Mouse (Mus musculus) G1E (cell line): ENCODE data around the gene Slc22a15. TPM values are rescaled to one million over a fixed set of nuclear protein-coding genes. Genes with fewer than 3 reads are reported as not detected.

Experiments
- ATAC-seq: 2 replicates; pipeline ENCODE4 v1.8.0; 2016; ENCODE audit warnings: mild to moderate bottlenecking; ENCODE audit not compliant: insufficient number of reproducible peaks, poor library complexity, low FRiP score, severe bottlenecking; ENCODE audit errors: extremely low read depth
- DNase-seq: peaks from one replicate; pipeline ENCODE4 v3.0.0; 2012; ENCODE audit warnings: low spot score
- H3K27me3 ChIP-seq: 2 replicates; pipeline ENCODE4 v1.6.1; 2012; ENCODE audit warnings: mild to moderate bottlenecking, low read length, inconsistent platforms; ENCODE audit not compliant: insufficient read depth
- H3K36me3 ChIP-seq: replicated peaks from 2 replicates; pipeline ENCODE3; 2012; ENCODE audit warnings: mild to moderate bottlenecking, inconsistent platforms
- H3K4me1 ChIP-seq: 2 replicates; pipeline ENCODE4 v1.6.1; 2012; ENCODE audit warnings: low read depth, low read length, inconsistent platforms, mixed read lengths; ENCODE audit not compliant: insufficient read depth
- H3K4me3 ChIP-seq: 2 replicates; pipeline ENCODE4 v1.5.1; 2012; ENCODE audit warnings: low read depth, mild to moderate bottlenecking, inconsistent platforms, low read length, moderate library complexity, mixed read lengths
- H3K9me3 ChIP-seq: replicated peaks from 2 replicates; pipeline ENCODE4 v1.6.1; 2012; ENCODE audit warnings: inconsistent platforms
- CTCF ChIP-seq: IDR thresholded peaks from 2 replicates; pipeline ENCODE4 v1.5.1; 2012; ENCODE audit warnings: low read depth, low read length, inconsistent platforms, mixed read lengths
- GATA1 ChIP-seq: IDR thresholded peaks from 2 replicates; pipeline ENCODE4 v1.6.1; 2012; ENCODE audit warnings: borderline replicate concordance, low read length, inconsistent platforms, mixed read lengths
- GATA2 ChIP-seq: IDR thresholded peaks from 2 replicates; pipeline ENCODE4 v1.6.1; 2012; ENCODE audit warnings: low read depth, low read length, inconsistent platforms, borderline replicate concordance
- POLR2AphosphoS5 ChIP-seq: IDR thresholded peaks from 2 replicates; pipeline ENCODE4 v1.6.1; 2012; ENCODE audit warnings: low read depth, low read length, inconsistent platforms; ENCODE audit not compliant: insufficient replicate concordance
- TAL1 ChIP-seq: conservative IDR thresholded peaks from 2 replicates; pipeline ENCODE4 v1.6.1; 2012; ENCODE audit warnings: low read depth, low read length, inconsistent platforms, mixed read lengths
- polyA plus RNA-seq: library from polyadenylated mRNA; stranded (reverse); fragments of >175 nt; gene quantifications from 2 replicates; pipeline ENCODE4 v1.2.3, GENCODE M21; 2012
- total RNA-seq, 2 experiments: library from RNA; stranded (forward) in 1 of 2; stranded (reverse) in 1 of 2; fragments of 200-1000 nt in 1 of 2; fragments of >200 nt in 1 of 2; fragmentation: Nextera tagmentation in 1 of 2; gene quantifications; 2 replicates each; pipeline ENCODE4 v1.2.3; 2014 to 2017

Gene Slc22a15
- total and polyA plus RNA-seq, 3 experiments: 0.33 TPM; not detected in 2

GRCm38 (mm10) chr3:101846096-101846495, 78.2 kb downstream of the Slc22a15 start:
- no peaks in the 10 kb centered on the region for H3K9me3 ChIP-seq
- no peaks in the 10 kb centered on the region for H3K4me1 ChIP-seq
- H3K4me3 ChIP-seq: no peak overlapping the region
- no peak for DNase-seq
- H3K27me3 ChIP-seq: no peaks in the 10 kb centered on the region
- no peak for ATAC-seq
- TF ChIP-seq POLR2AphosphoS5 (no peak), GATA2 (no peak), GATA1 (no peak), CTCF (no peak), TAL1 (no peak)
- H3K36me3 ChIP-seq: no peaks in the 10 kb centered on the region

GRCm38 (mm10) chr3:101842372-101843094, 81.7 kb downstream of the Slc22a15 start:
- H3K4me3 ChIP-seq: no peak overlapping the region
- DNase-seq (no peak), ATAC-seq (no peak)
- H3K4me1 ChIP-seq: no peaks in the 10 kb centered on the region
- TF ChIP-seq TAL1 (no peak), CTCF (no peak), GATA2 (no peak), GATA1 (no peak), POLR2AphosphoS5 (no peak)
- no peaks in the 10 kb centered on the region for H3K9me3 ChIP-seq
- H3K27me3 ChIP-seq: no peaks in the 10 kb centered on the region
- H3K36me3 ChIP-seq: no peaks in the 10 kb centered on the region

GRCm38 (mm10) chr3:101839327-101839726, 84.9 kb downstream of the Slc22a15 start:
- no peaks in the 10 kb centered on the region for H3K4me1 ChIP-seq
- DNase-seq: no peak
- peaks cover 14% of the 10 kb centered on the region for H3K27me3 ChIP-seq
- H3K9me3 ChIP-seq: no peaks in the 10 kb centered on the region
- H3K36me3 ChIP-seq: no peaks in the 10 kb centered on the region
- TF ChIP-seq CTCF (no peak), TAL1 (no peak), GATA2 (no peak), POLR2AphosphoS5 (no peak), GATA1 (no peak)
- no peak for ATAC-seq
- H3K4me3 ChIP-seq: no peak overlapping the region

- Histone ChIP-seq H3K9me3 (no peaks in the 10 kb centered on the region), H3K4me1 (no peaks in the 10 kb centered on the region), H3K4me3 (no peak overlapping the region), H3K36me3 (no peaks in the 10 kb centered on the region), H3K27me3 (peaks cover 17% of the 10 kb centered on the region)
- DNase-seq: no peak
- TF ChIP-seq GATA2: no peak
- no peak for TF ChIP-seq TAL1
- no peak for TF ChIP-seq POLR2AphosphoS5
- no peak for TF ChIP-seq CTCF
- TF ChIP-seq GATA1: no peak
- ATAC-seq: no peak
Observed at GRCm38 (mm10) chr3:101836971-101837370, 87.3 kb downstream of the Slc22a15 start.

- no peaks in the 10 kb centered on the region for H3K36me3 ChIP-seq
- H3K9me3 ChIP-seq: no peaks in the 10 kb centered on the region
- no peaks in the 10 kb centered on the region for H3K4me1 ChIP-seq
- no peak for TF ChIP-seq CTCF
- no peak for TF ChIP-seq GATA2
- no peak for TF ChIP-seq GATA1
- no peak for TF ChIP-seq POLR2AphosphoS5
- no peak for TF ChIP-seq TAL1
- ATAC-seq (no peak), DNase-seq (no peak)
- H3K4me3 ChIP-seq: no peak overlapping the region
- peaks cover 17% of the 10 kb centered on the region for H3K27me3 ChIP-seq
Observed at GRCm38 (mm10) chr3:101836532-101836931, 87.7 kb downstream of the Slc22a15 start.

- ATAC-seq (no peak), DNase-seq (no peak)
- Histone ChIP-seq H3K27me3 (peaks cover 17% of the 10 kb centered on the region), H3K4me1 (no peaks in the 10 kb centered on the region), H3K4me3 (no peak overlapping the region), H3K36me3 (no peaks in the 10 kb centered on the region), H3K9me3 (no peaks in the 10 kb centered on the region)
- TF ChIP-seq GATA1: no peak
- TF ChIP-seq CTCF: no peak
- TF ChIP-seq POLR2AphosphoS5: no peak
- TF ChIP-seq GATA2: no peak
- TF ChIP-seq TAL1: no peak
Observed at GRCm38 (mm10) chr3:101836045-101836444, 88.2 kb downstream of the Slc22a15 start.

- no peaks in the 10 kb centered on the region for H3K4me1 ChIP-seq
- H3K27me3 ChIP-seq: peaks cover 15% of the 10 kb centered on the region
- H3K9me3 ChIP-seq: no peaks in the 10 kb centered on the region
- no peak for ATAC-seq
- no peak for DNase-seq
- no peak overlapping the region for H3K4me3 ChIP-seq
- TF ChIP-seq GATA1 (no peak), GATA2 (no peak), POLR2AphosphoS5 (no peak), TAL1 (no peak), CTCF (no peak)
- no peaks in the 10 kb centered on the region for H3K36me3 ChIP-seq
Observed at GRCm38 (mm10) chr3:101831189-101831858, 92.9 kb downstream of the Slc22a15 start.
